Mouse (Mus musculus) megakaryocyte-erythroid progenitor cell, adult 5-6 weeks (primary cell): Measurements from ENCODE around the gene Slc7a9. TPM values are rescaled to one million over a fixed set of nuclear protein-coding genes. Genes with fewer than 3 reads are reported as not detected.

Source experiments
- ATAC-seq: replicated peaks from 2 replicates; pipeline ENCODE4 v1.8.0; 2016; ENCODE audit warnings: mild to moderate bottlenecking, inconsistent platforms; ENCODE audit not compliant: severe bottlenecking, poor library complexity, low FRiP score, low TSS enrichment
- total RNA-seq, 2 experiments: library from RNA; stranded (forward) in 1 of 2; stranded (reverse) in 1 of 2; fragments of 200-1000, 215-1000 nt in 1 of 2; fragments of >200 nt in 1 of 2; fragmentation: Nextera tagmentation in 1 of 2; gene quantifications; 2 replicates each; pipeline ENCODE4 v1.2.3; 2014 to 2017

Slc7a9 gene
- total RNA-seq, 2 experiments from 2014 or later, result not detected

GRCm38 (mm10) chr7:35497516-35497915, 48.9 kb downstream of the Slc7a9 start:
- ATAC-seq, result no peak

DNA sequence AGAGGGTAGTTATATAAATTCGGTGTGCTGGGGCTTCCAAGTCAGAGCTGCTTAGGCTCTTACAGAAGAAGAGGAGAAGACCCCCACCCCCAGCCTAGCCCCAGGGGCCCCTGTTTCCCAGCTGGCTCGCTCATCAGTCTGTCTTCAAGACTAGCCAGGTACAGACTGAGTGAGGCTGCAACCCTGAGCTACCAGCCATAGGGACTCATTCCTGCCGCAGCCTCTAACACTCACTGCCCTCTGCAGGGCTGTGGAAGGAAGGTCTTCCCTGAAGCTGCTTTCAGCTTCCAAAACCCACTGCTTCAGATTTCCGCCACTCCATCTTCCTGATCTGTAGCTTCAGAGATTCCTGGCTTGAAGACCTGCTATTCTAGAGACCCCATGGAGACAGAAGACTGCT, 53.4 kb downstream of the Slc7a9 start:
- ATAC-seq, result no peak

Other genes with a start within 250 kb of the Slc7a9 start
- not detected in 2 replicates for gene Lrp3, start 233.3 kb upstream of the Slc7a9 start, total RNA-seq (2014; fragmentation: Nextera tagmentation)
- gene Lrp3, start 233.3 kb upstream of the Slc7a9 start, total RNA-seq (2017), result not detected in 2 replicates
- 13.8 and 26.2 TPM in 2 replicates for gene Gpatch1, start 130.4 kb upstream of the Slc7a9 start, total RNA-seq (2014; fragmentation: Nextera tagmentation)
- 23.3 and 39.3 TPM in 2 replicates for gene Gpatch1, start 130.4 kb upstream of the Slc7a9 start, total RNA-seq (2017)
- not detected in 2 replicates for gene Rhpn2, start 114.6 kb upstream of the Slc7a9 start, total RNA-seq (2014; fragmentation: Nextera tagmentation)
- not detected in 2 replicates for gene Rhpn2, start 114.6 kb upstream of the Slc7a9 start, total RNA-seq (2017)
- gene Faap24, start 52.0 kb upstream of the Slc7a9 start, total RNA-seq (2014; fragmentation: Nextera tagmentation), result 21.8 and 28.4 TPM in 2 replicates
- 20.4 and 23.4 TPM in 2 replicates for gene Faap24, start 52.0 kb upstream of the Slc7a9 start, total RNA-seq (2017)
- 18.0 and 25.1 TPM in 2 replicates for gene Cep89, start 51.8 kb upstream of the Slc7a9 start, total RNA-seq (2014; fragmentation: Nextera tagmentation)
- gene Cep89, start 51.8 kb upstream of the Slc7a9 start, total RNA-seq (2017), result 17.9 and 26.0 TPM in 2 replicates
- gene Tdrd12, start 88.9 kb downstream of the Slc7a9 start, total RNA-seq (2014; fragmentation: Nextera tagmentation), result 0.11 TPM in 1 of 2 replicates, not detected in the other
- gene Tdrd12, start 88.9 kb downstream of the Slc7a9 start, total RNA-seq (2017), result not detected in 2 replicates
- 116 and 170 TPM in 2 replicates for gene Nudt19, start 107.5 kb downstream of the Slc7a9 start, total RNA-seq (2014; fragmentation: Nextera tagmentation)
- gene Nudt19, start 107.5 kb downstream of the Slc7a9 start, total RNA-seq (2017), result 55.2 and 71.9 TPM in 2 replicates
- 4.6 and 5.6 TPM in 2 replicates for gene Rgs9bp, start 136.8 kb downstream of the Slc7a9 start, total RNA-seq (2014; fragmentation: Nextera tagmentation)
- 3.1 and 4.0 TPM in 2 replicates for gene Rgs9bp, start 136.8 kb downstream of the Slc7a9 start, total RNA-seq (2017)
- gene Ankrd27, start 137.4 kb downstream of the Slc7a9 start, total RNA-seq (2014; fragmentation: Nextera tagmentation), result 56.5 and 74.1 TPM in 2 replicates
- gene Ankrd27, start 137.4 kb downstream of the Slc7a9 start, total RNA-seq (2017), result 45.4 and 57.9 TPM in 2 replicates
- gene Pdcd5, start 198.7 kb downstream of the Slc7a9 start, total RNA-seq (2014; fragmentation: Nextera tagmentation), result 208 and 214 TPM in 2 replicates
- gene Pdcd5, start 198.7 kb downstream of the Slc7a9 start, total RNA-seq (2017), result 145 and 165 TPM in 2 replicates